Mouse (Mus musculus) embryonic facial prominence, embryonic 12.5 days (tissue): ENCODE data around the gene Rplp0. TPM values are rescaled to one million over a fixed set of nuclear protein-coding genes. Genes with fewer than 3 reads are reported as not detected.

Experiments
- ATAC-seq: fragments of 200-750 bp; cut with Nextera tagmentation; 2 replicates; pipeline ENCODE4 v1.8.0; 2017; ENCODE audit not compliant: insufficient number of reproducible peaks, insufficient read depth, low FRiP score, low TSS enrichment
- H3K27ac ChIP-seq: fragments of 300-500 bp; sonication (generic); 2 replicates; pipeline ENCODE4 v1.5.1; 2016; ENCODE audit warnings: mild to moderate bottlenecking
- H3K27me3 ChIP-seq: fragments of 300-500 bp; sonication (generic); 2 replicates; pipeline ENCODE4 v1.6.1; 2016; ENCODE audit warnings: mild to moderate bottlenecking, moderate library complexity
- H3K36me3 ChIP-seq: fragments of 300-500 bp; sonication (generic); 2 replicates; pipeline ENCODE4 v1.6.1; 2016; ENCODE audit warnings: mild to moderate bottlenecking
- H3K4me1 ChIP-seq: fragments of 300-500 bp; sonication (generic); 2 replicates; pipeline ENCODE4 v1.6.1; 2016
- H3K4me2 ChIP-seq: fragments of 300-500 bp; sonication (generic); replicated peaks from 2 replicates; pipeline ENCODE4 v1.6.1; 2016; ENCODE audit warnings: mild to moderate bottlenecking, moderate library complexity
- H3K4me3 ChIP-seq: fragments of 300-500 bp; sonication (generic); 2 replicates; pipeline ENCODE4 v1.5.1; 2016; ENCODE audit warnings: mild to moderate bottlenecking
- H3K9ac ChIP-seq: fragments of 300-500 bp; sonication (generic); 2 replicates; pipeline ENCODE4 v1.6.1; 2016; ENCODE audit warnings: mild to moderate bottlenecking, moderate library complexity
- H3K9me3 ChIP-seq: fragments of 300-500 bp; sonication (generic); 2 replicates; pipeline ENCODE4 v1.6.1; 2016; ENCODE audit warnings: mild to moderate bottlenecking, moderate library complexity
- WGBS: fragments of 180-500 bp; shearing (Covaris S2); methylation state at CpG from one replicate; pipeline ENCODE4 v1.1.7; 2016; 5-methylcytosine and 5-hydroxymethylcytosine counted together
- polyA plus RNA-seq: library from polyadenylated mRNA; unstranded; fragments of >200 nt; fragmentation: Nextera tagmentation; extraction: Ambion mirVana; gene quantifications from 2 replicates; pipeline ENCODE4 v1.2.1, GENCODE M21; 2016

The Rplp0 gene
- polyA plus RNA-seq, 1 experiment from 2014 or later = 1,232 TPM

GRCm38 (mm10) chr5:115543509-115544253, 15.6 kb upstream of the Rplp0 start:
- Histone ChIP-seq H3K9ac (no peak overlapping the region), H3K4me1 (peaks cover 42% of the 10 kb centered on the region), H3K27me3 (no peaks in the 10 kb centered on the region), H3K36me3 (peaks cover 34% of the 10 kb centered on the region), H3K4me3 (no peak overlapping the region), H3K9me3 (no peaks in the 10 kb centered on the region), H3K27ac (peak overlapping the region; percentile 67), H3K4me2 (peak overlapping the region; percentile 21; the same call in 1 of the 2 replicates)
- ATAC-seq = peak; percentile 53; the same call in 1 of the 2 replicates
- 48% methylated on average over 16 of the region's 17 CpGs for WGBS

GRCm38 (mm10) chr5:115544655-115545185, 14.5 kb upstream of the Rplp0 start:
- Histone ChIP-seq H3K4me1 (peaks cover 42% of the 10 kb centered on the region), H3K4me3 (no peak overlapping the region), H3K9me3 (no peaks in the 10 kb centered on the region), H3K4me2 (no peak overlapping the region), H3K36me3 (peaks cover 44% of the 10 kb centered on the region), H3K27me3 (no peaks in the 10 kb centered on the region), H3K9ac (peak overlapping the region; percentile 38), H3K27ac (peak overlapping the region; percentile 61)
- WGBS = 46% methylated on average over 18 of the region's 18 CpGs
- no peak for ATAC-seq

- whole genome bisulfite sequencing = 82% methylated on average over 14 of the region's 14 CpGs
- Histone ChIP-seq H3K27me3 (no peaks in the 10 kb centered on the region), H3K9me3 (no peaks in the 10 kb centered on the region), H3K27ac (no peak overlapping the region), H3K36me3 (peaks cover 49% of the 10 kb centered on the region), H3K4me2 (no peak overlapping the region), H3K9ac (no peak overlapping the region), H3K4me1 (peaks cover 42% of the 10 kb centered on the region), H3K4me3 (no peak overlapping the region)
- no peak for ATAC-seq
These were observed 13.6 kb upstream of the Rplp0 start for GRCm38 (mm10) chr5:115545636-115546035.

GRCm38 (mm10) chr5:115546536-115546935, 12.7 kb upstream of the Rplp0 start:
- no peak for ATAC-seq
- Histone ChIP-seq H3K4me2 (no peak overlapping the region), H3K36me3 (peaks cover 53% of the 10 kb centered on the region), H3K27me3 (no peaks in the 10 kb centered on the region), H3K27ac (peak overlapping the region; percentile 4; the same call in 1 of the 2 replicates), H3K9ac (no peak overlapping the region), H3K4me3 (no peak overlapping the region), H3K4me1 (peaks cover 42% of the 10 kb centered on the region), H3K9me3 (no peaks in the 10 kb centered on the region)
- WGBS = 52% methylated on average over 11 of the region's 11 CpGs

GRCm38 (mm10) chr5:115547014-115547413, 12.3 kb upstream of the Rplp0 start:
- Histone ChIP-seq H3K36me3 (peaks cover 57% of the 10 kb centered on the region), H3K9me3 (no peaks in the 10 kb centered on the region), H3K4me2 (no peak overlapping the region), H3K4me3 (no peak overlapping the region), H3K4me1 (peaks cover 42% of the 10 kb centered on the region), H3K27ac (peak overlapping the region; percentile 4), H3K9ac (no peak overlapping the region), H3K27me3 (no peaks in the 10 kb centered on the region)
- ATAC-seq = no peak
- 26% methylated on average over 6 of the region's 6 CpGs for WGBS

- H3K27ac ChIP-seq = peak overlapping the region; percentile 4; the same call in 1 of the 2 replicates
- no peaks in the 10 kb centered on the region for H3K27me3 ChIP-seq
- WGBS = 59% methylated on average over 7 of the region's 7 CpGs
- no peak overlapping the region for H3K9ac ChIP-seq
- H3K4me3 ChIP-seq = no peak overlapping the region
- no peak overlapping the region for H3K4me2 ChIP-seq
- H3K9me3 ChIP-seq = no peaks in the 10 kb centered on the region
- H3K4me1 ChIP-seq = peaks cover 38% of the 10 kb centered on the region
- H3K36me3 ChIP-seq = peaks cover 61% of the 10 kb centered on the region
- no peak for ATAC-seq
These were observed 11.8 kb upstream of the Rplp0 start for GRCm38 (mm10) chr5:115547421-115547820.

GRCm38 (mm10) chr5:115548501-115549285, 10.6 kb upstream of the Rplp0 start:
- WGBS = 93% methylated on average over 18 of the region's 18 CpGs
- ATAC-seq = no peak
- H3K27ac ChIP-seq = no peak overlapping the region
- H3K27me3 ChIP-seq = no peaks in the 10 kb centered on the region
- no peak overlapping the region for H3K9ac ChIP-seq
- no peak overlapping the region for H3K4me3 ChIP-seq
- no peaks in the 10 kb centered on the region for H3K9me3 ChIP-seq
- H3K4me1 ChIP-seq = peaks cover 25% of the 10 kb centered on the region
- H3K4me2 ChIP-seq = no peak overlapping the region
- peaks cover 73% of the 10 kb centered on the region for H3K36me3 ChIP-seq

GRCm38 (mm10) chr5:115550482-115551005, 8.7 kb upstream of the Rplp0 start:
- H3K36me3 ChIP-seq = peaks cover 77% of the 10 kb centered on the region
- H3K27me3 ChIP-seq = no peaks in the 10 kb centered on the region
- WGBS = 86% methylated on average over 11 of the region's 11 CpGs
- ATAC-seq = no peak
- H3K9me3 ChIP-seq = no peaks in the 10 kb centered on the region
- peaks cover 7% of the 10 kb centered on the region; the same call in 1 of the 2 replicates for H3K4me1 ChIP-seq
- H3K27ac ChIP-seq = no peak overlapping the region
- no peak overlapping the region for H3K4me2 ChIP-seq
- peak overlapping the region; percentile 8; the same call in 1 of the 2 replicates for H3K9ac ChIP-seq
- no peak overlapping the region for H3K4me3 ChIP-seq

- Histone ChIP-seq H3K4me3 (no peak overlapping the region), H3K4me1 (peaks cover 8% of the 10 kb centered on the region; the same call in 1 of the 2 replicates), H3K9me3 (no peaks in the 10 kb centered on the region), H3K27ac (no peak overlapping the region), H3K27me3 (no peaks in the 10 kb centered on the region), H3K4me2 (no peak overlapping the region), H3K36me3 (peaks cover 71% of the 10 kb centered on the region), H3K9ac (no peak overlapping the region)
- WGBS = 74% methylated on average over 12 of the region's 12 CpGs
- ATAC-seq = no peak
These were observed 7.9 kb upstream of the Rplp0 start for GRCm38 (mm10) chr5:115551386-115551785.

GRCm38 (mm10) chr5:115551799-115552198, 7.5 kb upstream of the Rplp0 start:
- no peak for ATAC-seq
- Histone ChIP-seq H3K4me2 (no peak overlapping the region), H3K9me3 (no peaks in the 10 kb centered on the region), H3K27ac (no peak overlapping the region), H3K9ac (no peak overlapping the region), H3K4me1 (peaks cover 4% of the 10 kb centered on the region; the same call in 1 of the 2 replicates), H3K27me3 (no peaks in the 10 kb centered on the region), H3K36me3 (peaks cover 71% of the 10 kb centered on the region), H3K4me3 (no peak overlapping the region)
- 84% methylated on average over 13 of the region's 13 CpGs for WGBS

GRCm38 (mm10) chr5:115553801-115554420, 5.4 kb upstream of the Rplp0 start:
- Histone ChIP-seq H3K9me3 (no peaks in the 10 kb centered on the region), H3K36me3 (peaks cover 52% of the 10 kb centered on the region), H3K9ac (no peak overlapping the region), H3K4me2 (no peak overlapping the region), H3K4me1 (peaks cover 3% of the 10 kb centered on the region; the same call in 1 of the 2 replicates), H3K27ac (no peak overlapping the region), H3K4me3 (no peak overlapping the region), H3K27me3 (no peaks in the 10 kb centered on the region)
- no peak for ATAC-seq
- WGBS = 90% methylated on average over 33 of the region's 33 CpGs
